Mouse (Mus musculus) lung, postnatal 0 days (tissue): ENCODE results near the gene Donson. TPM values are rescaled to one million over a fixed set of nuclear protein-coding genes. Genes with fewer than 3 reads are reported as not detected.

Experiments used
- ATAC-seq: fragments of 200-750 bp; cut with Nextera tagmentation; 2 replicates; pipeline ENCODE4 v1.8.0; 2017; ENCODE audit warnings: moderate library complexity
- DNase-seq: peaks from one replicate; pipeline ENCODE4 v3.0.0-alpha.2; 2016; ENCODE audit warnings: low spot score
- H3K27ac ChIP-seq: fragments of 300-500 bp; sonication (generic); 2 replicates; pipeline ENCODE4 v1.5.1; 2014; ENCODE audit warnings: antibody characterized with exemption, mild to moderate bottlenecking, low read length, mixed read lengths
- H3K27me3 ChIP-seq: fragments of 300-500 bp; sonication (generic); replicated peaks from 2 replicates; pipeline ENCODE4 v1.6.1; 2014; ENCODE audit warnings: low read length, mixed read lengths; ENCODE audit not compliant: insufficient read depth
- H3K36me3 ChIP-seq: fragments of 300-500 bp; sonication (generic); 2 replicates; pipeline ENCODE4 v1.6.1; 2014; ENCODE audit warnings: low read length, mixed read lengths; ENCODE audit not compliant: insufficient read depth
- H3K4me1 ChIP-seq: fragments of 300-500 bp; sonication (generic); 2 replicates; pipeline ENCODE4 v1.6.1; 2014; ENCODE audit warnings: antibody characterized with exemption, low read depth, low read length, mixed read lengths; ENCODE audit not compliant: insufficient read depth
- H3K4me2 ChIP-seq: fragments of 300-500 bp; sonication (generic); replicated peaks from 2 replicates; pipeline ENCODE4 v1.6.1; 2014; ENCODE audit warnings: low read depth, mild to moderate bottlenecking, low read length, moderate library complexity, mixed read lengths
- H3K4me3 ChIP-seq: fragments of 300-500 bp; sonication (generic); 2 replicates; pipeline ENCODE4 v1.5.1; 2014; ENCODE audit warnings: low read depth, low read length
- H3K9ac ChIP-seq: fragments of 300-500 bp; sonication (generic); replicated peaks from 2 replicates; pipeline ENCODE4 v1.6.1; 2014; ENCODE audit warnings: low read depth, mild to moderate bottlenecking
- H3K9me3 ChIP-seq: fragments of 300-500 bp; sonication (generic); 2 replicates; pipeline ENCODE4 v1.6.1; 2016; ENCODE audit warnings: low read length, mixed read lengths
- CTCF ChIP-seq: IDR thresholded peaks from 2 replicates; pipeline ENCODE4 v1.5.1; 2016; ENCODE audit warnings: antibody characterized with exemption, mild to moderate bottlenecking
- EP300 ChIP-seq: IDR thresholded peaks from 2 replicates; pipeline ENCODE4 v1.6.1; 2016; ENCODE audit warnings: antibody characterized with exemption, mild to moderate bottlenecking, control low read depth
- WGBS: fragments of 180-500 bp; shearing (Covaris S2); extraction: QIAGEN DNeasy Blood & Tissue Kit; methylation state at CpG from one replicate; pipeline ENCODE4 v1.1.7; 2014; 5-methylcytosine and 5-hydroxymethylcytosine counted together
- polyA plus RNA-seq: library from polyadenylated mRNA; unstranded; fragments of >200 nt; fragmentation: Nextera tagmentation; extraction: Ambion mirVana; gene quantifications from 2 replicates; pipeline ENCODE4 v1.2.1, GENCODE M21; 2015

The Donson gene
- polyA plus RNA-seq, 1 experiment from 2014 or later: 6.0 TPM

GRCm38 (mm10) chr16:91729066-91729482 is 40.5 kb upstream of the Donson start, which contains the start of gene Itsn1:
Gene Itsn1 (plus strand): TSS chr16:91729281.
- H3K36me3 ChIP-seq: no peaks in the 10 kb centered on the region; the same call in 1 of the 2 replicates
- peaks cover 6% of the 10 kb centered on the region; the same call in 1 of the 2 replicates for H3K4me1 ChIP-seq
- peak within 1 kb of the TSS; percentile 90 for H3K4me3 ChIP-seq
- H3K4me2 ChIP-seq: peak within 1 kb of the TSS; percentile 81
- no peaks in the 10 kb centered on the region for H3K27me3 ChIP-seq
- H3K27ac ChIP-seq: peak within 1 kb of the TSS; percentile 89
- no peak for TF ChIP-seq CTCF
- no peak for TF ChIP-seq EP300
- WGBS: 0% methylated on average over 30 of the region's 33 CpGs
- ATAC-seq (peak; percentile 91), DNase-seq (peak; percentile 99)
- H3K9ac ChIP-seq: peak within 1 kb of the TSS; percentile 59
- no peaks in the 10 kb centered on the region for H3K9me3 ChIP-seq

- no peaks in the 10 kb centered on the region for H3K9me3 ChIP-seq
- peak within 1 kb of the TSS; percentile 81 for H3K4me2 ChIP-seq
- peaks cover 6% of the 10 kb centered on the region; the same call in 1 of the 2 replicates for H3K4me1 ChIP-seq
- H3K27me3 ChIP-seq: no peaks in the 10 kb centered on the region
- 1% methylated on average over 46 of the region's 46 CpGs for WGBS
- peak; percentile 81 for TF ChIP-seq EP300
- no peak for TF ChIP-seq CTCF
- DNase-seq (peak; percentile 100), ATAC-seq (peak; percentile 94)
- H3K27ac ChIP-seq: peak within 1 kb of the TSS; percentile 89
- peak within 1 kb of the TSS; percentile 90 for H3K4me3 ChIP-seq
- peak within 1 kb of the TSS; percentile 59 for H3K9ac ChIP-seq
- no peaks in the 10 kb centered on the region; the same call in 1 of the 2 replicates for H3K36me3 ChIP-seq
These were observed 39.8 kb upstream of the Donson start, which contains the start of gene Cryzl1 for GRCm38 (mm10) chr16:91728123-91729065. Gene Cryzl1 (minus strand): TSS chr16:91728975.

- peak; percentile 83 for DNase-seq
- Histone ChIP-seq H3K9ac (no peak overlapping the region), H3K27ac (no peak overlapping the region), H3K9me3 (no peaks in the 10 kb centered on the region), H3K27me3 (no peaks in the 10 kb centered on the region), H3K4me1 (peaks cover 6% of the 10 kb centered on the region; the same call in 1 of the 2 replicates), H3K4me2 (peak overlapping the region; percentile 65), H3K4me3 (no peak overlapping the region), H3K36me3 (no peaks in the 10 kb centered on the region; the same call in 1 of the 2 replicates)
- TF ChIP-seq EP300: 0 out of 2 replicates have a peak, but pooled peaks have one; percentile 11
- no peak for TF ChIP-seq CTCF
- no peak for ATAC-seq
- WGBS: 69% methylated on average over 15 of the region's 15 CpGs
These were observed 38.9 kb upstream of the Donson start for GRCm38 (mm10) chr16:91727433-91727832.

- peak; percentile 64 for DNase-seq
- no peak for ATAC-seq
- no peaks in the 10 kb centered on the region for H3K27me3 ChIP-seq
- no peak overlapping the region for H3K9ac ChIP-seq
- H3K4me2 ChIP-seq: no peak overlapping the region
- H3K4me3 ChIP-seq: no peak overlapping the region
- no peaks in the 10 kb centered on the region for H3K9me3 ChIP-seq
- WGBS: 42% methylated on average over 3 of the region's 3 CpGs
- H3K27ac ChIP-seq: no peak overlapping the region
- H3K4me1 ChIP-seq: peaks cover 6% of the 10 kb centered on the region; the same call in 1 of the 2 replicates
- TF ChIP-seq EP300: no peak
- peak; percentile 87 for TF ChIP-seq CTCF
- no peaks in the 10 kb centered on the region; the same call in none of the 2 replicates for H3K36me3 ChIP-seq
These were observed 35.7 kb upstream of the Donson start for GRCm38 (mm10) chr16:91724247-91724646.

GRCm38 (mm10) chr16:91717399-91717798 is 28.8 kb upstream of the Donson start:
- no peaks in the 10 kb centered on the region for H3K27me3 ChIP-seq
- H3K4me3 ChIP-seq: no peak overlapping the region
- TF ChIP-seq CTCF (no peak), EP300 (no peak)
- ATAC-seq (peak; percentile 23; the same call in 1 of the 2 replicates), DNase-seq (no peak)
- no peaks in the 10 kb centered on the region for H3K9me3 ChIP-seq
- no peak overlapping the region for H3K9ac ChIP-seq
- H3K4me1 ChIP-seq: no peaks in the 10 kb centered on the region
- H3K27ac ChIP-seq: no peak overlapping the region
- WGBS: 79% methylated on average over 4 of the region's 4 CpGs
- H3K36me3 ChIP-seq: peaks cover 3% of the 10 kb centered on the region
- no peak overlapping the region for H3K4me2 ChIP-seq

- DNase-seq: no peak
- no peaks in the 10 kb centered on the region for H3K9me3 ChIP-seq
- H3K27me3 ChIP-seq: no peaks in the 10 kb centered on the region
- peak; percentile 78 for ATAC-seq
- TF ChIP-seq CTCF: peak; percentile 16; the same call in 1 of the 2 replicates
- TF ChIP-seq EP300: no peak
- H3K4me3 ChIP-seq: no peak overlapping the region
- peaks cover 3% of the 10 kb centered on the region for H3K36me3 ChIP-seq
- H3K4me2 ChIP-seq: no peak overlapping the region
- H3K27ac ChIP-seq: no peak overlapping the region
- WGBS: 60% methylated on average over 11 of the region's 11 CpGs
- H3K9ac ChIP-seq: no peak overlapping the region
- H3K4me1 ChIP-seq: no peaks in the 10 kb centered on the region
These were observed 28.4 kb upstream of the Donson start for GRCm38 (mm10) chr16:91716927-91717349.
